Mouse (Mus musculus) forebrain, postnatal 0 days (tissue): ENCODE measurements around the gene Abcf2. TPM values are rescaled to one million over a fixed set of nuclear protein-coding genes. Genes with fewer than 3 reads are reported as not detected.

ENCODE experiments used
- ATAC-seq: fragments of 200-750 bp; cut with Nextera tagmentation; 2 replicates; pipeline ENCODE4 v1.8.0; 2017; ENCODE audit warnings: mild to moderate bottlenecking, moderate library complexity
- DNase-seq: peaks from one replicate; pipeline ENCODE4 v3.0.0-alpha.2; 2015
- H3K27ac ChIP-seq: fragments of 300-500 bp; sonication (generic); 2 replicates; pipeline ENCODE4 v1.5.1; 2014; ENCODE audit warnings: low read depth, mild to moderate bottlenecking, antibody characterized with exemption, low read length, moderate library complexity, mixed read lengths
- H3K27me3 ChIP-seq: fragments of 300-500 bp; sonication (generic); 2 replicates; pipeline ENCODE4 v1.6.1; 2014; ENCODE audit warnings: mild to moderate bottlenecking, low read length, mixed read lengths; ENCODE audit not compliant: insufficient read depth
- H3K36me3 ChIP-seq: fragments of 300-500 bp; sonication (generic); 2 replicates; pipeline ENCODE4 v1.6.1; 2014; ENCODE audit warnings: mild to moderate bottlenecking, moderate library complexity; ENCODE audit not compliant: insufficient read depth
- H3K4me1 ChIP-seq: fragments of 300-500 bp; sonication (generic); 2 replicates; pipeline ENCODE4 v1.6.1; 2014; ENCODE audit warnings: antibody characterized with exemption; ENCODE audit not compliant: insufficient read depth
- H3K4me2 ChIP-seq: fragments of 300-500 bp; sonication (generic); 2 replicates; pipeline ENCODE4 v1.6.1; 2014; ENCODE audit warnings: low read depth, mild to moderate bottlenecking, moderate library complexity
- H3K4me3 ChIP-seq: fragments of 300-500 bp; sonication (generic); 2 replicates; pipeline ENCODE4 v1.5.1; 2014; ENCODE audit warnings: low read depth, low read length, mixed read lengths
- H3K9ac ChIP-seq: fragments of 300-500 bp; sonication (generic); 2 replicates; pipeline ENCODE4 v1.6.1; 2014; ENCODE audit warnings: mild to moderate bottlenecking
- H3K9me3 ChIP-seq: fragments of 300-500 bp; sonication (generic); 2 replicates; pipeline ENCODE4 v1.6.1; 2016; ENCODE audit warnings: low read length
- CTCF ChIP-seq: sonication (generic); IDR thresholded peaks from 2 replicates; pipeline ENCODE4 v1.5.1; 2016; ENCODE audit warnings: antibody characterized with exemption, control low read depth, low read depth
- WGBS: fragments of 180-500 bp; shearing (Covaris S2); extraction: QIAGEN DNeasy Blood & Tissue Kit; methylation state at CpG from one replicate; pipeline ENCODE4 v1.1.7; 2014; 5-methylcytosine and 5-hydroxymethylcytosine counted together
- polyA plus RNA-seq: library from polyadenylated mRNA; unstranded; fragments of >200 nt; fragmentation: Nextera tagmentation; extraction: Ambion mirVana; gene quantifications from 2 replicates; pipeline ENCODE4 v1.2.1, GENCODE M21; 2015
- total RNA-seq: library from RNA; depleted of rRNA; stranded (reverse); fragments of >200 nt; gene quantifications from 2 replicates; pipeline ENCODE4 v1.2.3, GENCODE M21; 2014

The Abcf2 gene
- total and polyA plus RNA-seq, 2 experiments from 2014 or later: 59.8 to 73.7 TPM

DNA sequence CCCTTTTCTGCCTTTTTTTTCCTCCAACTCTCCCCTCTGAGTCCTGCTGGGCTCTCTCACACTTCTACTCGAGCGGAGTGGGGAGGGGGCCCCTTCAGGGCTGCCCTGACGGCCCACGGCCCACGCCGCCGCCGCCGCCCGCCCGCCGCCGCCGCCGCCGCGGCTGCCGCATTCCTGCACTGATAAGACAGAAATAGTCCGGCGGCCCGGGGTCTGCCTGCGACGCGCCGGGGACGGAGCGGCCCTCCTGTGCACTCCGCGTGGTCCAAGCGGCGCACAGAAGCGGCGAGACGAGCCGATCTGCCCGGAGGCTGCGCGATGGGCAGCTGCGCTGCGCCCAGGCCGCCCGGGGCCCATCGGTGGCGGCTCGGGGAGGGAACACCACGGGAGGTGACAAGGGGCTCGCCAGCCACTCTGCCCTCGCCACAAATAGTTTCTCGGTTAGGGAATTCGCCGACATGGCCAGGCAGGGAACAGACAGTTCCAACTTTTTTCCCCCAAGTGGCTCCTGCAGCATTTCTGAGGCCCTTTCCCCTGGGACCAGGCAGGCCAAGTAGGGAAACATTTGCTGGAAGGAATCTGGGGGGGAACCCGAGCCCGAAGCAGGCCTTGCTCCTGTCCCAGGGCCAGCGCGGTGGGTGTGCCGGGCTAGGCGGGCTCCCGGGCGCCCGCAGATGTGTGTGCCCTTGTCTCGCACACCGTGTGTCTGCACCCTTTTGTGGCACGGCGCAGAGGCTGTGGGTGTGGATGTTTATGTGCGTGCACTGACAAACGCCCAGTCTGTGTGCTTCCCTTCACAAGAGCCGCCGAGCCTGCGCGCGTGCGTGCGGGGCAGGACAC, 24.9 kb upstream of the Abcf2 start:
- Histone ChIP-seq H3K27me3 (no peaks in the 10 kb centered on the region), H3K27ac (peak overlapping the region; percentile 95), H3K9ac (peak overlapping the region; percentile 68), H3K9me3 (no peaks in the 10 kb centered on the region), H3K4me1 (peaks cover 47% of the 10 kb centered on the region), H3K36me3 (no peaks in the 10 kb centered on the region), H3K4me3 (peak overlapping the region; percentile 49), H3K4me2 (peak overlapping the region; percentile 98)
- TF ChIP-seq CTCF: no peak
- peak; percentile 82 for DNase-seq
- WGBS: under 1% methylated on average over 73 of the region's 73 CpGs
- ATAC-seq: peak; percentile 45

GRCm38 (mm10) chr5:24601071-24601835, 24.0 kb upstream of the Abcf2 start:
- peaks cover 46% of the 10 kb centered on the region for H3K4me1 ChIP-seq
- H3K9me3 ChIP-seq: no peaks in the 10 kb centered on the region
- H3K36me3 ChIP-seq: no peaks in the 10 kb centered on the region
- TF ChIP-seq CTCF: no peak
- H3K27ac ChIP-seq: peak overlapping the region; percentile 95
- ATAC-seq: no peak
- H3K27me3 ChIP-seq: no peaks in the 10 kb centered on the region
- DNase-seq: no peak
- peak overlapping the region; percentile 68 for H3K9ac ChIP-seq
- H3K4me2 ChIP-seq: peak overlapping the region; percentile 98
- H3K4me3 ChIP-seq: peak overlapping the region; percentile 49
- 1% methylated on average over 23 of the region's 33 CpGs for WGBS

GRCm38 (mm10) chr5:24600236-24600635, 23.0 kb upstream of the Abcf2 start:
- no peaks in the 10 kb centered on the region for H3K27me3 ChIP-seq
- no peak overlapping the region for H3K9ac ChIP-seq
- TF ChIP-seq CTCF: no peak
- no peak for ATAC-seq
- no peaks in the 10 kb centered on the region for H3K9me3 ChIP-seq
- peaks cover 51% of the 10 kb centered on the region for H3K4me1 ChIP-seq
- 69% methylated on average over 2 of the region's 2 CpGs for WGBS
- H3K4me3 ChIP-seq: no peak overlapping the region
- DNase-seq: no peak
- 0 out of 2 replicates have a peak, but pooled peaks cover 1% of the 10 kb centered on the region for H3K36me3 ChIP-seq
- H3K27ac ChIP-seq: no peak overlapping the region
- H3K4me2 ChIP-seq: peak overlapping the region; percentile 98; the same call in 1 of the 2 replicates

- Histone ChIP-seq H3K9me3 (no peaks in the 10 kb centered on the region), H3K27ac (peak overlapping the region; percentile 88), H3K9ac (peak overlapping the region; percentile 83), H3K4me1 (peaks cover 49% of the 10 kb centered on the region), H3K36me3 (peaks cover 12% of the 10 kb centered on the region), H3K4me3 (peak overlapping the region; percentile 68), H3K27me3 (no peaks in the 10 kb centered on the region), H3K4me2 (peak overlapping the region; percentile 91)
- WGBS: 11% methylated on average over 8 of the region's 8 CpGs
- DNase-seq (no peak), ATAC-seq (no peak)
- no peak for TF ChIP-seq CTCF
Measured at GRCm38 (mm10) chr5:24599137-24599536, 21.9 kb upstream of the Abcf2 start.

- 3% methylated on average over 40 of the region's 41 CpGs for WGBS
Measured at GRCm38 (mm10) chr5:24598570-24599006, 21.3 kb upstream of the Abcf2 start.

DNA sequence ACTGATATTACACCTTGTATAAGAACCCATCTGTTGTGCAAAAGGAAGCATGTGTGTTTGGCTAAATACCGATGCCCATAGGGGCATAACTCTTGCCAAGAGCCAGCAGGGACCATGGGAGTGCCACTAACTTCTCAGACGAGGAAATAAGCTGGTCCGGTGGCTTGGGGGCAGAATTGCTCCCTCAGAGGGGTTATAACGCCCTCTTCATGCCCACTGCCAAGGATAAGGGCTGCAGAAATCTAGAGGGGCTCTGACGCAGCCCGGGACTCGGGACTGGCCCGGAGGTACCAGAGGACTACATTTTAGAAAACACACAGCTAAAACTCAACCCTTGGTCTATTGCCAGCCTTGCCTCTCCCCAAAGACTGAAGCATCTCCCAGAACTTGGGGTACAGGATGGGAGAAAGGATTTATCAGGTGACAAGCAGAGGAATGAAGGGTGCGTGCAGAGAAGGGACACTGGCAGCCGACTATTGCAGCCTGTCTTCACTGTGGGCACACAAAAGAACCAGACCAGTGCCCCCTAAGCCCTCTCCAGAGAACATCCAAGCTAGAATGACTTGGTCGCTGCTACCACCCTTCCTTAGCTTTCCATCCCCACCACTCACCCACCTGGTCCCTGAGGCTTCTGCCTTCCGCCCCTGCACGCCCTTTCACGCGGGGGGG, 20.8 kb upstream of the Abcf2 start:
- ATAC-seq (no peak), DNase-seq (peak; percentile 61)
- Histone ChIP-seq H3K27me3 (no peaks in the 10 kb centered on the region), H3K4me2 (peak overlapping the region; percentile 91), H3K9me3 (no peaks in the 10 kb centered on the region), H3K4me3 (peak overlapping the region; percentile 68), H3K9ac (peak overlapping the region; percentile 83), H3K36me3 (peaks cover 21% of the 10 kb centered on the region), H3K27ac (peak overlapping the region; percentile 88), H3K4me1 (peaks cover 40% of the 10 kb centered on the region)
- TF ChIP-seq CTCF: no peak
- 11% methylated on average over 15 of the region's 15 CpGs for WGBS

More at GRCm38 (mm10) chr5:24598570-24599006, 21.3 kb upstream of the Abcf2 start:
- H3K4me2 ChIP-seq: peak overlapping the region; percentile 91
- peak overlapping the region; percentile 83 for H3K9ac ChIP-seq
- no peaks in the 10 kb centered on the region for H3K27me3 ChIP-seq
- DNase-seq (peak; percentile 80), ATAC-seq (peak; percentile 42)
- peaks cover 45% of the 10 kb centered on the region for H3K4me1 ChIP-seq
- H3K9me3 ChIP-seq: no peaks in the 10 kb centered on the region
- H3K4me3 ChIP-seq: peak overlapping the region; percentile 68
- peak overlapping the region; percentile 88 for H3K27ac ChIP-seq
- peak; percentile 61 for TF ChIP-seq CTCF
- H3K36me3 ChIP-seq: peaks cover 16% of the 10 kb centered on the region
